Mouse (Mus musculus) CH12.LX (cell line): ENCODE measurements around the gene Stc2.

Source experiments
- BHLHE40 ChIP-seq: IDR thresholded peaks from 2 replicates; pipeline ENCODE4 v1.6.1; 2011; ENCODE audit warnings: mild to moderate bottlenecking, low read depth, low read length, improper control_type of control experiment
- CTCF ChIP-seq, 2 experiments: IDR thresholded peaks in 1 of 2; conservative IDR thresholded peaks in 1 of 2; 2 replicates each; pipeline ENCODE4 v1.5.1; 2011 to 2012; ENCODE audit warnings: low read depth in 2 of 2, low read length in 2 of 2, improper control_type of control experiment in 1 of 2, inconsistent platforms in 1 of 2, mild to moderate bottlenecking in 1 of 2, moderate library complexity in 1 of 2
- HCFC1 ChIP-seq: IDR thresholded peaks from 2 replicates; pipeline ENCODE4 v1.6.1; 2012; ENCODE audit warnings: low read depth, mild to moderate bottlenecking, inconsistent platforms, low read length, improper control_type of control experiment
- MAX ChIP-seq: IDR thresholded peaks from 2 replicates; pipeline ENCODE4 v1.6.1; 2011; ENCODE audit warnings: low read length, improper control_type of control experiment
- POLR2A ChIP-seq: IDR thresholded peaks from 2 replicates; pipeline ENCODE4 v1.6.1; 2011; ENCODE audit warnings: low read depth, mild to moderate bottlenecking, improper control_type of control experiment, low read length
- POLR2AphosphoS2 ChIP-seq: IDR thresholded peaks from 2 replicates; pipeline ENCODE4 v1.6.1; 2011; ENCODE audit warnings: low read depth, low read length, improper control_type of control experiment
- TCF12 ChIP-seq: IDR thresholded peaks from 2 replicates; pipeline ENCODE4 v1.6.1; 2014; ENCODE audit warnings: low read depth, mild to moderate bottlenecking, inconsistent platforms, low read length, improper control_type of control experiment
- UBTF ChIP-seq: IDR thresholded peaks from 2 replicates; pipeline ENCODE4 v1.6.1; 2012; ENCODE audit warnings: low read depth, mild to moderate bottlenecking, inconsistent platforms, low read length, improper control_type of control experiment, moderate library complexity
- ZNF384 ChIP-seq: IDR thresholded peaks from 2 replicates; pipeline ENCODE4 v1.6.1; 2012; ENCODE audit warnings: low read depth, low read length, improper control_type of control experiment, inconsistent platforms

GRCm38 (mm10) chr11:31355737-31356136, 14.1 kb downstream of the Stc2 start:
- no peak for TF ChIP-seq ZNF384
- no peak for TF ChIP-seq POLR2AphosphoS2
- no peak for TF ChIP-seq CTCF (conservative IDR thresholded peaks at IDR 0.05 in 1 of 2, IDR thresholded peaks at IDR 0.05 in 1 of 2; ENCODE audit: low read depth in 2 of 2, low read length in 2 of 2)
- no peak for TF ChIP-seq POLR2A
- no peak for TF ChIP-seq TCF12
- no peak for TF ChIP-seq MAX
- no peak for TF ChIP-seq UBTF
- TF ChIP-seq HCFC1 = no peak
- no peak for TF ChIP-seq BHLHE40
